Mouse (Mus musculus) inflammation-experienced regulatory T-cells, adult 16 weeks (primary cell): ENCODE results near the gene Auh. TPM values are rescaled to one million over a fixed set of nuclear protein-coding genes. Genes with fewer than 3 reads are reported as not detected.

Experiments
- polyA plus RNA-seq: library from polyadenylated mRNA; unstranded; fragments of 100-300 nt; shearing (Covaris generic); gene quantifications from one replicate; pipeline ENCODE4 v1.2.1, GENCODE M21; 2017

Auh gene
- polyA plus RNA-seq, result 56.4 TPM

DNA sequence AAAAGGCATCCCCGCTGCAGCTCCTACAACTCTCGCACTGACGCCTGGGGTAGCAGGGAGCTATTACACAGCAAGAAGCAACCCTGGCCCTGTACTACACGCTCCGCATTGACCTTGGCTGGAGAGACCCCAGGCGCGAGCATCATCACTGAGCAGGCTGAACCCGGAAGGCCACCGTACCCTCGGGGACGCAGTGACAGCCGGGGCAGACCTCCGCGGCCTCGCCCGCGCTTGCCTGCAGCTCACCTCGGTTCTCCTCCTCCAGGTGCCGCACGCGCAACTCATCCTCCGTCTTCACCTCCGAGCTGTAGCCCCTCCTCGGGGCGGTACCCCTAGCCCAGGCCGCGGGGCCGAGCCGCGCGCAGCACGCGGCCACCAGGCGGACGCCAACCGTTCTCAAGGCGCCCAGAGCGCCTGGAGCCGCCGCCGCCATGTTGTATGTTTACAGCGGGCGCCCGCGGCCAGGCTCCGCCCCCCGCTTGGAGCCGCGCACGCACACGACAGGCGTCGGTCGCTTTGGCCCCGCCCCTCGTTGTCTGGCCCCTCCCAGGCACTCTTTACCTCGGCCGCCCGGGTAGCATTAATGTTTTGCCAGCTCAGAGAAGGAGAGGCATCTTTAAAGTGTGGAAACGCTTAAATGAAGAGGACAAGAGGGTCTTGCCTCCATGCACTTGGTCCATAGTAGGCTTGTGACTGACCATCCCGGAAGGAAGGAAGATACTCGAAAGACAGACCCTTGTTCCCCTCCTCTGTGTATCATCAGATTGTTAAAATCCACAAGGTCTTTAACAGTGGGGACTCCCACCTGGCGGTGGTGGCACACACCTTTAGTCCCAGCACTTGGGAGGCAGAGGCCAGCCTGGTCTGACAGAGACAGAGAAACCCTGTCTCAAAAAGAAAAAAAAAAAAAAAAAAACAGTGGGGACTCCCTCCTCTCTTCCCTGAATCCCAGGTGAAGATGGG is at the start of gene Auh:
TSS of gene Auh (minus strand) at position 473 of the 963 bp plus-strand sequence.

Other genes starting within 250 kb of the Auh start
- gene Nfil3, start 51.4 kb upstream of the Auh start, polyA plus RNA-seq, result 4.5 TPM